Mouse (Mus musculus) megakaryocyte, embryonic 14.5 days (primary cell): ENCODE measurements around the gene Gm17490. TPM values are rescaled to one million over a fixed set of nuclear protein-coding genes. Genes with fewer than 3 reads are reported as not detected.

Experiments used
- H3K27me3 ChIP-seq: replicated peaks from 2 replicates; pipeline ENCODE3; 2012; ENCODE audit warnings: inconsistent platforms
- H3K36me3 ChIP-seq: replicated peaks from 2 replicates; pipeline ENCODE3; 2012; ENCODE audit warnings: low read length, inconsistent platforms, mixed read lengths
- H3K4me1 ChIP-seq: 2 replicates; pipeline ENCODE4 v1.6.1; 2012; ENCODE audit warnings: inconsistent platforms
- H3K4me3 ChIP-seq: replicated peaks from 2 replicates; pipeline ENCODE3; 2012; ENCODE audit warnings: moderate library complexity, mild to moderate bottlenecking, inconsistent platforms
- H3K9me3 ChIP-seq: 2 replicates; pipeline ENCODE4 v1.6.1; 2012; ENCODE audit warnings: inconsistent platforms
- FLI1 ChIP-seq: IDR thresholded peaks from 2 replicates; pipeline ENCODE4 v1.6.1; 2012; ENCODE audit warnings: low read length, inconsistent platforms, mixed read lengths
- GATA1 ChIP-seq: IDR thresholded peaks from 3 replicates; pipeline ENCODE4 v1.6.1; 2012; ENCODE audit warnings: mixed read lengths, low read length, inconsistent platforms, borderline replicate concordance
- polyA plus RNA-seq: library from polyadenylated mRNA; stranded (reverse); fragments of >175 nt; gene quantifications from 2 replicates; pipeline ENCODE4 v1.2.3, GENCODE M21; 2012; ENCODE audit warnings: low replicate concordance; ENCODE audit not compliant: insufficient read depth

The Gm17490 gene
- polyA plus RNA-seq: not detected in 2 replicates

GRCm38 (mm10) chr2:11625890-11626289, at the start of gene Gm17490:
TSS of gene Gm17490 (minus strand) at chr2:11626264.
- no peak within 1 kb of the TSS for H3K4me3 ChIP-seq
- H3K27me3 ChIP-seq: no peaks in the 10 kb centered on the region
- no peaks in the 10 kb centered on the region for H3K9me3 ChIP-seq
- H3K36me3 ChIP-seq: no peaks in the 10 kb centered on the region
- TF ChIP-seq FLI1: no peak
- no peak for TF ChIP-seq GATA1
- H3K4me1 ChIP-seq: peaks cover 70% of the 10 kb centered on the region

GRCm38 (mm10) chr2:11672144-11672543, 46.1 kb upstream of the Gm17490 start:
- Histone ChIP-seq H3K27me3 (peaks cover 13% of the 10 kb centered on the region), H3K4me3 (no peak overlapping the region), H3K9me3 (peaks cover 12% of the 10 kb centered on the region), H3K4me1 (peaks cover 5% of the 10 kb centered on the region), H3K36me3 (no peaks in the 10 kb centered on the region)
- TF ChIP-seq GATA1 (no peak), FLI1 (no peak)

GRCm38 (mm10) chr2:11665326-11665725, 39.3 kb upstream of the Gm17490 start:
- TF ChIP-seq FLI1: no peak
- no peak for TF ChIP-seq GATA1
- no peaks in the 10 kb centered on the region for H3K27me3 ChIP-seq
- H3K36me3 ChIP-seq: no peaks in the 10 kb centered on the region
- H3K4me3 ChIP-seq: no peak overlapping the region
- peaks cover 25% of the 10 kb centered on the region for H3K4me1 ChIP-seq
- peaks cover 3% of the 10 kb centered on the region; the same call in 1 of the 2 replicates for H3K9me3 ChIP-seq

- Histone ChIP-seq H3K9me3 (peaks cover 3% of the 10 kb centered on the region; the same call in 1 of the 2 replicates), H3K4me3 (no peak overlapping the region), H3K27me3 (no peaks in the 10 kb centered on the region), H3K36me3 (no peaks in the 10 kb centered on the region), H3K4me1 (peaks cover 28% of the 10 kb centered on the region)
- TF ChIP-seq GATA1 (no peak), FLI1 (no peak)
Observed at GRCm38 (mm10) chr2:11664806-11665205, 38.7 kb upstream of the Gm17490 start.

GRCm38 (mm10) chr2:11664367-11664766, 38.3 kb upstream of the Gm17490 start:
- Histone ChIP-seq H3K4me3 (peak overlapping the region; percentile 88), H3K4me1 (peaks cover 32% of the 10 kb centered on the region), H3K36me3 (no peaks in the 10 kb centered on the region), H3K27me3 (no peaks in the 10 kb centered on the region), H3K9me3 (peaks cover 3% of the 10 kb centered on the region; the same call in 1 of the 2 replicates)
- TF ChIP-seq FLI1: no peak
- no peak for TF ChIP-seq GATA1

- TF ChIP-seq FLI1 (no peak), GATA1 (no peak)
- Histone ChIP-seq H3K36me3 (no peaks in the 10 kb centered on the region), H3K4me3 (peak overlapping the region; percentile 88)
Observed at GRCm38 (mm10) chr2:11663961-11664360, 37.9 kb upstream of the Gm17490 start.

GRCm38 (mm10) chr2:11662907-11663230, 36.8 kb upstream of the Gm17490 start:
- no peaks in the 10 kb centered on the region for H3K27me3 ChIP-seq
- H3K36me3 ChIP-seq: no peaks in the 10 kb centered on the region
- H3K4me3 ChIP-seq: no peak overlapping the region
- TF ChIP-seq GATA1 (no peak), FLI1 (no peak)
- H3K4me1 ChIP-seq: peaks cover 44% of the 10 kb centered on the region
- peaks cover 3% of the 10 kb centered on the region; the same call in 1 of the 2 replicates for H3K9me3 ChIP-seq

More at GRCm38 (mm10) chr2:11663961-11664360, 37.9 kb upstream of the Gm17490 start:
- H3K9me3 ChIP-seq: peaks cover 3% of the 10 kb centered on the region; the same call in 1 of the 2 replicates
- H3K4me1 ChIP-seq: peaks cover 36% of the 10 kb centered on the region
- no peaks in the 10 kb centered on the region for H3K27me3 ChIP-seq

- TF ChIP-seq GATA1 (no peak), FLI1 (no peak)
Observed at GRCm38 (mm10) chr2:11662143-11662906, 36.3 kb upstream of the Gm17490 start.

GRCm38 (mm10) chr2:11659263-11659662, 33.2 kb upstream of the Gm17490 start:
- no peaks in the 10 kb centered on the region for H3K36me3 ChIP-seq
- no peak for TF ChIP-seq GATA1
- TF ChIP-seq FLI1: no peak
- H3K4me1 ChIP-seq: peaks cover 66% of the 10 kb centered on the region
- no peaks in the 10 kb centered on the region for H3K27me3 ChIP-seq
- no peaks in the 10 kb centered on the region for H3K9me3 ChIP-seq
- no peak overlapping the region for H3K4me3 ChIP-seq

More at GRCm38 (mm10) chr2:11662143-11662906, 36.3 kb upstream of the Gm17490 start:
- H3K9me3 ChIP-seq: peaks cover 3% of the 10 kb centered on the region; the same call in 1 of the 2 replicates
- H3K36me3 ChIP-seq: no peaks in the 10 kb centered on the region
- H3K27me3 ChIP-seq: no peaks in the 10 kb centered on the region
- H3K4me3 ChIP-seq: no peak overlapping the region
- peaks cover 49% of the 10 kb centered on the region for H3K4me1 ChIP-seq

- Histone ChIP-seq H3K27me3 (no peaks in the 10 kb centered on the region), H3K4me1 (peaks cover 66% of the 10 kb centered on the region), H3K36me3 (no peaks in the 10 kb centered on the region), H3K4me3 (no peak overlapping the region), H3K9me3 (no peaks in the 10 kb centered on the region)
- TF ChIP-seq FLI1 (no peak), GATA1 (no peak)
Observed at GRCm38 (mm10) chr2:11657581-11657980, 31.5 kb upstream of the Gm17490 start.
